Mouse (Mus musculus) limb, embryonic 12.5 days (tissue): ENCODE data around the gene Fcgr4. TPM values are rescaled to one million over a fixed set of nuclear protein-coding genes. Genes with fewer than 3 reads are reported as not detected.

ENCODE experiments used
- ATAC-seq: fragments of 200-750 bp; cut with Nextera tagmentation; 2 replicates; pipeline ENCODE4 v1.8.0; 2017; ENCODE audit warnings: low read depth, moderate TSS enrichment; ENCODE audit not compliant: insufficient number of reproducible peaks, insufficient read depth, low FRiP score, low TSS enrichment
- H3K27ac ChIP-seq: fragments of 300-500 bp; sonication (generic); 2 replicates; pipeline ENCODE4 v1.5.1; 2016; ENCODE audit warnings: mild to moderate bottlenecking, moderate library complexity
- H3K27me3 ChIP-seq: fragments of 300-500 bp; sonication (generic); 2 replicates; pipeline ENCODE4 v1.6.1; 2016; ENCODE audit warnings: mild to moderate bottlenecking, moderate library complexity
- H3K36me3 ChIP-seq: fragments of 300-500 bp; sonication (generic); 2 replicates; pipeline ENCODE4 v1.6.1; 2016; ENCODE audit warnings: mild to moderate bottlenecking, moderate library complexity
- H3K4me1 ChIP-seq: fragments of 300-500 bp; sonication (generic); replicated peaks from 2 replicates; pipeline ENCODE4 v1.6.1; 2016
- H3K4me2 ChIP-seq: fragments of 300-500 bp; sonication (generic); 2 replicates; pipeline ENCODE4 v1.6.1; 2016; ENCODE audit warnings: mild to moderate bottlenecking, moderate library complexity
- H3K4me3 ChIP-seq: fragments of 300-500 bp; sonication (generic); replicated peaks from 2 replicates; pipeline ENCODE4 v1.5.1; 2016; ENCODE audit warnings: mild to moderate bottlenecking
- H3K9ac ChIP-seq: fragments of 300-500 bp; sonication (generic); replicated peaks from 2 replicates; pipeline ENCODE4 v1.6.1; 2016; ENCODE audit warnings: mild to moderate bottlenecking, moderate library complexity
- H3K9me3 ChIP-seq: fragments of 300-500 bp; sonication (generic); 2 replicates; pipeline ENCODE4 v1.6.1; 2016; ENCODE audit warnings: mild to moderate bottlenecking, moderate library complexity
- WGBS: fragments of 180-500 bp; shearing (Covaris S2); methylation state at CpG from one replicate; pipeline ENCODE4 v1.1.7; 2016; 5-methylcytosine and 5-hydroxymethylcytosine counted together
- polyA plus RNA-seq: library from polyadenylated mRNA; unstranded; fragments of >200 nt; fragmentation: Nextera tagmentation; extraction: Ambion mirVana; gene quantifications from 2 replicates; pipeline ENCODE4 v1.2.1, GENCODE M21; 2016

The Fcgr4 gene
- polyA plus RNA-seq, 1 experiment from 2014 or later, result 0.21 TPM

DNA sequence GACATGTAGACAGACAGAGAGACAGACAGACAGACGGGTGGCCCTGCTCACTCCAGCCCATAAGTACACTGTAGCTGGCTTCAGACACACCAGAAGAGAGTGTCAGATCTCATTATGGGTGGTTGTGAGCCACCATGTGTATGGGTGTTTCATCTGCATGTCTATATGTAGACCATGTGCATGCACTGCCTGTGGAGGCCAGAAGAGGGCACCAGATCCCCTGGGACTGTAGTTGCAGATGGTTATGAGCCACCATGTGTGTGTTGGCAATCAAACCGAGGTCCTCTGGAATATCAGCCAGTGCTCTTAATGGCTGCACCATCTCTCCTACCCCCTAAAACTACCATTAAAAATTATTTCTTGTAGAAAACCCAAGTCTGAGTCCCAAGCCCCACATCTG is 11.8 kb upstream of the Fcgr4 start:
- Histone ChIP-seq H3K27ac (no peak overlapping the region), H3K27me3 (no peaks in the 10 kb centered on the region), H3K9me3 (no peaks in the 10 kb centered on the region), H3K4me2 (no peak overlapping the region), H3K36me3 (no peaks in the 10 kb centered on the region), H3K4me3 (no peak overlapping the region), H3K9ac (no peak overlapping the region), H3K4me1 (no peaks in the 10 kb centered on the region)
- WGBS, result 77% methylated on average over 2 of the region's 2 CpGs
- ATAC-seq, result no peak

DNA sequence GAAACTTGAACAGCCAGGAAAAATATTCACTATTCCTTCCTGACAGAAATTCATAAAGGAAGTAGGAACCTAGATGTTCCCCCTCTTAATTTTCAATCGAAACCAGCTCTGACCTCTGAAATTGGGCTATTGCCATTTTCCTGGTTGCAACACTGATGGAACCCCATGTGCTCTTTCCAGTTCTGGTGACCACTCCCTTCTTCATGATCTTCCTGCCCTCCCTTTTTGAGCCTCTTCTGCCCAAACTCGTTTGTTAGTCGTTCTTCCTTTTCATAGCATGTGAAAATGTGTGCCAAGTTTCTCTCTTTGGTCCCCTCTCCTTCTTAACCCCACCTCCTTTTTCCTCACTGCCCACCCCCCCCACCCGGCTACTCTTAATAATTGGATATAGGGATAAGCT is 7.0 kb upstream of the Fcgr4 start:
- no peak for ATAC-seq
- no peaks in the 10 kb centered on the region for H3K27me3 ChIP-seq
- no peak overlapping the region for H3K4me3 ChIP-seq
- no peak overlapping the region for H3K27ac ChIP-seq
- WGBS, result 79% methylated on average over 4 of the region's 4 CpGs
- H3K9ac ChIP-seq, result no peak overlapping the region
- H3K4me2 ChIP-seq, result no peak overlapping the region
- no peaks in the 10 kb centered on the region for H3K9me3 ChIP-seq
- no peaks in the 10 kb centered on the region for H3K4me1 ChIP-seq
- no peaks in the 10 kb centered on the region for H3K36me3 ChIP-seq

DNA sequence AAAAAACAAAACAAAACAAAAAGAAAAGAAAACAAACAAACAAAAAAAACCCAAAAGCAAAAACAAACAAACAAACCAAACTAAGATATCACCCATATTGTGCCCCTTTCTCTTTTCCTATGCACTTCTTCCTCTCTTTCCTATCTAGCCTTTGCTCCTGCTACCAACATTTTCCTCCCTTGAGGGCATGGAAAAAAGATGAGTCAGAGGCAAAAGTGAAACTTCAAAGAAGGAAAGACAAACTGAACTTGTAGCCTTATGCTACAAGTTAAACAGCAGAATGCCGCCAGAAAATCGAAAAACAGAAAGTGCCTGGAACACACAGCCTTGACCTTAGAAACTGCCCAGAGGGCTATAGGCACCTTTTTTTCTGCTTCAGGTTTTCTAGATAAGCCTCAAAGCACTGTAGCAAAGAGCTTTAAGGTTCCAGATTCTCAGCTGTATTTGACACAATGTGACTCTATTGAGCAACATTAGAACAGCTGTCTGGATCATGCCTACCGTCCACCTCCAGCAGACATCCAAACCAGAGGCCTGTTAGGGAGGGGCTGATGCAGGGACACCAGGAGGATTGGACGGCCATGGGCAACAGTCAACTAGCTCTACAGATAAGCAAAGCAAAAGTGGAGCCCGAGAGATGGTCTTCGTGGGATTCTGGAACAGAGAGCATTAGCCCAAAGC is 1.9 kb upstream of the Fcgr4 start:
- Histone ChIP-seq H3K27me3 (no peaks in the 10 kb centered on the region), H3K4me1 (no peaks in the 10 kb centered on the region), H3K4me2 (no peak overlapping the region), H3K9ac (no peak overlapping the region), H3K9me3 (no peaks in the 10 kb centered on the region), H3K4me3 (no peak overlapping the region), H3K27ac (no peak overlapping the region), H3K36me3 (no peaks in the 10 kb centered on the region)
- ATAC-seq, result no peak
- WGBS, result 83% methylated on average over 6 of the region's 6 CpGs

DNA sequence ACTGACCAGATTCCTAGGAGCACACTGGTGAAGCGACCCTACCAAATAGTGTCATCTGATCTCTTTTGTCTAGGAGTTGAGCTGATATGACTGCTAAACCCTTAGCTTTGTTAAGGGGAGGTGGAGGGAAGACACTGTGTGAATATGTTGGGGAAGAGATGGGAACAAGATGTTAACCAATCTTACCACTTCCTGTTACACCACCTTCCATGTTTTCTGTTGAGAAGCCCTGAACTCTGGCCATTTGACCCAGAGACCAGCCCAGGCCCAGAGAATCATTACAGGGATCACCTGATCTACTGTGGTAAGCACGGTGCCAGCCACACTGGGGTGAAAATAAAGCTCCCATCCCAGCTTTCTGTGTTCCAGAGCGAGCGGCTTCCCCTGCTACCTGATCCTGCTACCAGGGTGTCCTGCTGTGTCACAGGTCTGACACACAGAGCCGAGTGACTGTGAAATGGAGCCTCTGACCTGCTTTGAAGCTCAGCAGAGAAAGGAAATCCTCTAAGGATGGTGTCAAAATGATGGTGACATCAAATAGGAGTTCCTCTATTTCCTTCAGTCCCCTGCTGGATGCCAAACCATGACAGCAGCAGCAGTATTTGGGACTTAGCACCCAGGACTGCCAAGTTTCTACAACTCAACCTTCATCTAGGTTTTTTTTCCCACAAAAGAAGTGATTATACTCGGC is 1.1 kb upstream of the Fcgr4 start:
- Histone ChIP-seq H3K27ac (no peak overlapping the region), H3K36me3 (no peaks in the 10 kb centered on the region), H3K4me3 (no peak overlapping the region), H3K4me2 (no peak overlapping the region), H3K9me3 (no peaks in the 10 kb centered on the region), H3K9ac (no peak overlapping the region), H3K27me3 (no peaks in the 10 kb centered on the region), H3K4me1 (no peaks in the 10 kb centered on the region)
- ATAC-seq, result no peak
- 37% methylated on average over 6 of the region's 6 CpGs for WGBS

DNA sequence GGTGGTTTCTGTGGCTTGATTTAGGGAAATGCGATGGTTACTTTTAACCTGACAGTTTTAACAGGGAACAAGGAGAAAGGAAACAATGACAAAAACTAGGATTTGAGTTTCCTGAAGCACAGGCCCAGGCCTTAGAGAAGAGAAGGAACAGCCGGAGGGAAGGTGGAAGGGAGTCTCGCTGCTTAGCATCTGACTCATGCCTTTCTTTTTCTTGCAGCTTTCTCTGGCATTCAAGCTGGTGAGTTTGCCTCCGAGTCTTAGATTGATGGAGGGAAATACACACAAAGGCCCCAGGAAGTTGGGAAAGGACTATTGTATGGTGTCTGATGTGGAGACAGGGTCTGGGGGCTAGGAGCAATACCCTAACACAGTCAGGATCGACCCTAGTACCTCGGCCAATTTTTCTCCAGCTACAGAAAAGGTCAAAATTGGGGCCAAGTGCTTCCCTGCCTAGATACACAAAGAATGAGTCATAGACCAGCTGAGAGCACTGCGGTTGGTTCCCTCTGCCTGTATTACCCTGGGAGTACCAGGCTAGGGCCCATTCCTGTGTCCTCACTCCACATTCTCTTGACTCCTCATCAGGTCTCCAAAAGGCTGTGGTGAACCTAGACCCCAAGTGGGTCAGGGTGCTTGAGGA is 711 bp downstream of the Fcgr4 start:
- Histone ChIP-seq H3K27me3 (no peaks in the 10 kb centered on the region), H3K9me3 (no peaks in the 10 kb centered on the region), H3K4me3 (no peak overlapping the region), H3K27ac (no peak overlapping the region), H3K36me3 (no peaks in the 10 kb centered on the region), H3K4me1 (no peaks in the 10 kb centered on the region), H3K4me2 (no peak overlapping the region), H3K9ac (no peak overlapping the region)
- 86% methylated on average over 7 of the region's 7 CpGs for WGBS
- ATAC-seq, result no peak

DNA sequence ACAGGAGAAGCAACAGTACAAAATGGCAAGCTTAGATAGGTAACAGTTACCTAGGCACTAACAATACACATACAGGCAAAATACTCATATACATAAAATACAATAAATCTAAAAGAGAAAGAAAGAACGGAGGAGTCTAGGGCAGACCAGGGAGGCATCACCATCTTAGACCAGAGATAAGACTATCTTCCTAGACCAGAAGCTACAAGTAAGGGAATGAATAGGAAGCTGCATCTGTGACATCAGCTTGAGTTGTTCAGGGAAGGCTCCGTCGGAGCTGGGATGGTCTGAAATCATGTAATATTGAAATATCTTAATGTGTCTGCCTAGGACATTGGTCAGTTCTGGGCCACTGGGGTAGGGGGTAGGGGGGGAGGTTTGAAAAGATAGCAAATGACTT is 13.0 kb downstream of the Fcgr4 start:
- H3K9me3 ChIP-seq, result no peaks in the 10 kb centered on the region
- H3K27me3 ChIP-seq, result peaks cover 68% of the 10 kb centered on the region

DNA sequence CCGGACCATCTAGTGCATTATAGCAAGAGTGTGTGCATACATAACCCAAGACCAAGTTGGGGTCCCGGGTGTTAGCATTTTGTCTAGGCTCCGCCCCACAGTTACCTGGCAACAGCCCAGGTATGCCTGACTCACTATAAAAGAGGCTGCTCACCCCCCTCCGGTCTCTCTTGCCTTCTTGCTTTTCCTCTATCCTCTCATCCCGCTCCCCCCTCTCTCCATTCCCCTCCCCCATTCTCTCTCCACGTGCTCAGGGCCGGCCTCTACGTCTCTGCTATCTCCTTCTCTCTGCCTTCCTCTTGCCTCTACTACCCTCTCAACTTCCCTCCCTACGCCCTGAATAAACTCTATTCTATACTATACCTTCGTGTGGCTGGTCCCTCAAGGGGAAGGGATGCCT is 14.0 kb downstream of the Fcgr4 start:
- H3K9ac ChIP-seq, result peak overlapping the region; percentile 53
- WGBS, result 1% methylated on average over 10 of the region's 10 CpGs
- H3K4me2 ChIP-seq, result peak overlapping the region; percentile 89
- no peaks in the 10 kb centered on the region for H3K9me3 ChIP-seq
- H3K4me3 ChIP-seq, result peak overlapping the region; percentile 59
- no peaks in the 10 kb centered on the region for H3K36me3 ChIP-seq
- no peak overlapping the region for H3K27ac ChIP-seq
- H3K4me1 ChIP-seq, result peaks cover 11% of the 10 kb centered on the region
- H3K27me3 ChIP-seq, result peaks cover 68% of the 10 kb centered on the region
- ATAC-seq, result no peak

More for the DNA sequence above, 13.0 kb downstream of the Fcgr4 start:
- H3K9ac ChIP-seq, result no peak overlapping the region
- peaks cover 11% of the 10 kb centered on the region for H3K4me1 ChIP-seq
- no peak overlapping the region for H3K27ac ChIP-seq
- H3K4me2 ChIP-seq, result no peak overlapping the region
- 92% methylated on average over 3 of the region's 3 CpGs for WGBS
- H3K4me3 ChIP-seq, result no peak overlapping the region
- ATAC-seq, result no peak
- H3K36me3 ChIP-seq, result no peaks in the 10 kb centered on the region

DNA sequence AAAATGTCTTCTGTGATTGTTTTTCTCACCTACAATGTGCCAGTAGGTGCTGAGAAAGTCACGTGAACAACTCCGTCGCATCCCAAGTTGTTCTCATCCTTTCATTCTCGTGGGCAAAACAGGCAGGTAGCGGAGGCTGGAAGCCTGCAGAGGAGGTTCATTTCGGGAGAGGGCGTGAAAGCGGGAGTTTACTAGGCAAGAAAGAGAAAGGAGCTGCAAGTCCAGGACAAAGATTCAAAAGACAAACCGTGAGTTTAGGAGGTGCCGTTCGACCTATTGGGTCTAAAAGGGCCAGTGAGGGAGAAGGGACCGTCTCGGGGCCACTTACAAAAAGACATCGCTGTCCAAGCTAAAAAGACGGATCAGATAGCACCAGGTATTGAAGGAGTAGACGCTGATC is 14.5 kb downstream of the Fcgr4 start:
- H3K27me3 ChIP-seq, result peaks cover 68% of the 10 kb centered on the region

DNA sequence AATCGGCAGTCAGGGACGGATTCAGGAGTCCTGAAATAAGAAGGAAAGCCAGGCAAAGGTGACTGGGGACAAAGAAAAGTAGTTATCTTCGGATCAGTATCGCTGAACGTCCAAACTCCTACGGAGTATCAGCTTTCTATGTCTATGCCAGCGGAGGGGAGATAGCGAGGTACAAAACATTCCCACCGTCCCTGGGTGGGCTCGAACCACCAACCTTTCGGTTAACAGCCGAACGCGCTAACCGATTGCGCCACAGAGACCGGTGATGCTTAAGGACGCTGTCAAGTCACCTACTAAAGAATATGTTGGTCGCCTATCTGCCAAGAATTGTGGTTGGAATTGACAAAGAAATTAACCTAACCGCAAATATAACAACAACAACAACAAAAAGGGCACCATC is 15.0 kb downstream of the Fcgr4 start:
- WGBS, result under 1% methylated on average over 20 of the region's 20 CpGs
- H3K36me3 ChIP-seq, result no peaks in the 10 kb centered on the region
- peak overlapping the region; percentile 53; the same call in 1 of the 2 replicates for H3K9ac ChIP-seq
- no peak overlapping the region for H3K27ac ChIP-seq
- H3K4me1 ChIP-seq, result peaks cover 11% of the 10 kb centered on the region
- H3K9me3 ChIP-seq, result no peaks in the 10 kb centered on the region
- peaks cover 67% of the 10 kb centered on the region for H3K27me3 ChIP-seq
- peak; percentile 38; the same call in 1 of the 2 replicates for ATAC-seq
- H3K4me2 ChIP-seq, result peak overlapping the region; percentile 89
- peak overlapping the region; percentile 59 for H3K4me3 ChIP-seq

More for the DNA sequence above, 14.5 kb downstream of the Fcgr4 start:
- Histone ChIP-seq H3K4me1 (peaks cover 11% of the 10 kb centered on the region), H3K27ac (no peak overlapping the region), H3K9me3 (no peaks in the 10 kb centered on the region), H3K9ac (peak overlapping the region; percentile 53), H3K36me3 (no peaks in the 10 kb centered on the region), H3K4me2 (peak overlapping the region; percentile 89), H3K4me3 (peak overlapping the region; percentile 59)
- under 1% methylated on average over 16 of the region's 16 CpGs for WGBS
- no peak for ATAC-seq

DNA sequence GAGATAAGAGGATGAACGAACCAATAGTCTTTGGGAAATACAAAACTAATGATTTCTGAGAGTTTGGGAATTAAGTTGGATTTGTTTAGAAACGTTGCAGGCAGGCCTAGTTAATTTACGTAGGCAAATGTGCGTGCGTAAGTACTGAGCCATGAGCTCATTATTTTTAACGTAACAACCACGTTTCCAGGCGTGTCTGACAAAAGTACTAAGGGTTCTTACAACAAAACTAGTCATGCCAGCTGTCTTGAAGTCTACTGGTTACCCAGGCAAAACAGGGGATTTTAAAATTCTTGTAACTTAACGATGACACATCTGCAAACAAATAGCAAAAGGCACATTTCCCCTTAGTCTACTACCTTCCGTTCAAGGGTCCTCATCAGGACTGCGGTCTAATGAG is 15.5 kb downstream of the Fcgr4 start:
- Histone ChIP-seq H3K4me1 (peaks cover 11% of the 10 kb centered on the region), H3K4me2 (peak overlapping the region; percentile 89), H3K27ac (no peak overlapping the region), H3K9ac (no peak overlapping the region), H3K27me3 (peaks cover 62% of the 10 kb centered on the region), H3K9me3 (no peaks in the 10 kb centered on the region), H3K36me3 (no peaks in the 10 kb centered on the region), H3K4me3 (peak overlapping the region; percentile 59)
- ATAC-seq, result no peak
- WGBS, result 8% methylated on average over 11 of the region's 11 CpGs

DNA sequence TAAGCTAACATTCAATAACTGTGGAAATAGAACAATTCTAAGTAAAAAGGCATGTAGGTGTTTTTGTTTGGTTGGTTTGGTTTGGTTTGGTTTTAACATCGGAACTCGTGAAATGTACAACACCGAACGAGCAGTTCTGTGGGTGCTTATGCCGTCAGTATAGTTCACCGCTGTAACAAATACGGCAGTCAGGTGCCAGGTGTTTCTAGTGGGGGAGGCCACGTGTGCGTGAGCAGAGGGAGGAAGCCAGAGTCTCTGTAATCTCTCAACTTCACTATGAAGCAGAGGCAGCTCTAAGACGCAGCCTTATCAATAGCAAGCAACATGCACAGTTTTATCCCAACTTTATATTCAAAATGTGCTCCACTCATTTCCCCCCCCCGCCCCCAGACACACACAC is 16.9 kb downstream of the Fcgr4 start:
- ATAC-seq, result no peak
- Histone ChIP-seq H3K4me2 (peak overlapping the region; percentile 89), H3K4me1 (peaks cover 11% of the 10 kb centered on the region), H3K27ac (no peak overlapping the region), H3K9ac (no peak overlapping the region), H3K4me3 (no peak overlapping the region), H3K36me3 (no peaks in the 10 kb centered on the region), H3K27me3 (peaks cover 48% of the 10 kb centered on the region), H3K9me3 (no peaks in the 10 kb centered on the region)
- WGBS, result 56% methylated on average over 11 of the region's 11 CpGs
